Mouse (Mus musculus) spleen, adult 2 months (tissue): Measurements from ENCODE around the gene Ddc.

Source experiments
- CTCF ChIP-seq: fragments of 200-500 bp; IDR thresholded peaks from 2 replicates; pipeline ENCODE4 v1.5.1; 2011; ENCODE audit warnings: mild to moderate bottlenecking, inconsistent platforms; ENCODE audit not compliant: insufficient read depth, insufficient read length, insufficient replicate concordance; ENCODE audit errors: extremely low read depth
- POLR2A ChIP-seq: fragments of 200-500 bp; IDR thresholded peaks from 2 replicates; pipeline ENCODE4 v1.6.1; 2011; ENCODE audit warnings: low read depth, low read length, inconsistent platforms

- TF ChIP-seq CTCF (no peak), POLR2A (no peak)
These were observed 32.8 kb downstream of the Ddc start for GRCm38 (mm10) chr11:11865128-11865527.
